Mouse (Mus musculus) 3T3-L1 (cell line): ENCODE measurements around the gene Haus4.
A peak's percentile ranks its signal among the peaks of the same experiment; 100 is the strongest.

ENCODE experiments used
- DNase-seq: peaks from one replicate; pipeline ENCODE4 v3.0.0-alpha.2; 2015; ENCODE audit warnings: low read depth, low spot score

Haus4 gene

GRCm38 (mm10) chr14:54496706-54497105 is 57.7 kb downstream of the Haus4 start:
- DNase-seq: no peak

- peak; percentile 60 for DNase-seq
Measured at GRCm38 (mm10) chr14:54494234-54494633, 60.2 kb downstream of the Haus4 start.

- no peak for DNase-seq
Measured at GRCm38 (mm10) chr14:54493236-54493635, 61.2 kb downstream of the Haus4 start.

GRCm38 (mm10) chr14:54492345-54493131 is 61.9 kb downstream of the Haus4 start:
- no peak for DNase-seq
